Mouse (Mus musculus) kidney, adult 2 months (tissue): ENCODE data around the gene Pfkm.

Experiments
- CTCF ChIP-seq: fragments of 200-500 bp; conservative IDR thresholded peaks from 2 replicates; pipeline ENCODE4 v1.5.1; 2011; ENCODE audit warnings: low read depth, mild to moderate bottlenecking, control low read depth, low read length, moderate library complexity, mixed read lengths; ENCODE audit not compliant: insufficient read depth, insufficient read length
- POLR2A ChIP-seq: fragments of 200-500 bp; IDR thresholded peaks from one replicate; pipeline ENCODE4 v1.6.1; 2011; ENCODE audit warnings: low read depth, low read length, control low read depth

GRCm38 (mm10) chr15:98170365-98170764, 78.0 kb downstream of the Pfkm start:
- no peak for TF ChIP-seq CTCF
- no peak for TF ChIP-seq POLR2A
